ENCODE assay signal across 10 mouse cellular contexts in genomic region chr9:115534198-115534597, GRCm38 (mm10).
"Had no signal": no experiment of that assay in that cellular context is flagged by ENCODE, and none has a peak within 500 bp of the region (broad histone marks: within the 10 kb centered on the region; RNA-seq: fewer than 3 reads in every experiment).

No protein-coding gene starts in this region.

- H3K27ac ChIP-seq: limb, embryonic 15.5 days; liver, embryonic 14.5 days; midbrain, embryonic 13.5 days; stomach, embryonic 15.5 days had no signal

- H3K4me2 ChIP-seq: limb, embryonic 15.5 days; midbrain, embryonic 13.5 days; stomach, embryonic 15.5 days had no signal

- H3K4me1 ChIP-seq: midbrain, embryonic 13.5 days; stomach, embryonic 15.5 days had no signal

- H3K9me3 ChIP-seq: limb, embryonic 15.5 days; midbrain, embryonic 13.5 days; stomach, embryonic 15.5 days had no signal

- H3K4me3 ChIP-seq: limb, embryonic 15.5 days; midbrain, embryonic 13.5 days; stomach, embryonic 15.5 days had no signal

- H3K9ac ChIP-seq: limb, embryonic 15.5 days; liver, embryonic 14.5 days; midbrain, embryonic 13.5 days; stomach, embryonic 15.5 days had no signal

- ATAC-seq: midbrain, embryonic 13.5 days had no signal

- H3K27me3 ChIP-seq: limb, embryonic 15.5 days; midbrain, embryonic 13.5 days; stomach, embryonic 15.5 days had no signal

- H3K36me3 ChIP-seq: limb, embryonic 15.5 days; midbrain, embryonic 13.5 days; stomach, embryonic 15.5 days had no signal

- DNase-seq: kidney, postnatal 14 days; left cerebral cortex, postnatal 4 days; lung, adult 18-20 months; right cerebral cortex, postnatal 14 days; thymus, adult 2 months; thymus, postnatal 25 days had no signal
